9 mouse cellular contexts compared by ENCODE assay signal in the genomic region with DNA sequence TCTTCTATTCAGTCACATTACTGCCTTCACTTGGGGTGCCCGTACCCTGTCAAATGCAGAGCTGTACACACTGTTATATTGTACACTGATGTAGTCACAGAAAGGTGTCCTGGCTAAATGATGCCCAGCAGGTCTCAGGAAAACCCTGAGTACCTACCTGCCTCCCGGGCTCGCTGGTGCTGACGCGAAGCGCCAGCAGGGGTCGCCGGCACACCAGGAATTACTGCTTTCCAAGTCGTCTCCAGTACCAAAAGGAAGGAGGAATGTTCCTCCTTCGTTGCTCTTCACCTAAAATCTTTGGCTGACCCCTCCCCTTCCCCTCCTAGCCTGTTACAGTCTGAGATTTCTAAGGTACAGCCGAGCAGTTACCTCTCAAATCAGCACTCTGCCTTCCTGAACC. TPM values are rescaled to one million over a fixed set of nuclear protein-coding genes. Genes with fewer than 3 reads are reported as not detected.
DNase-seq lines count a peak whose midpoint lies in the region; ATAC-seq and TF ChIP-seq lines count a peak whose summit lies in the region.
"Had no signal": no experiment of that assay in that cellular context is flagged by ENCODE, and none has a peak within 500 bp of the region (broad histone marks: within the 10 kb centered on the region; RNA-seq: fewer than 3 reads in every experiment).

No protein-coding gene starts in this region.

- no peak for TF ChIP-seq EP300 in liver, postnatal 0 days (IDR thresholded peaks at IDR 0.05; ENCODE audit: low read depth)

- H3K4me3 ChIP-seq in C2C12 (ENCODE audit: insufficient read depth, poor library complexity, severe bottlenecking), result no peak overlapping the region
- H3K4me3 ChIP-seq in cortical plate, adult 2 months (ENCODE audit: insufficient read depth, low read length), result no peak overlapping the region
- no peak overlapping the region for H3K4me3 ChIP-seq in liver, postnatal 0 days (ENCODE audit: low read depth, low read length)
- H3K4me3 ChIP-seq: erythroblast, embryonic 14.5 days had no signal

- H3K27me3 ChIP-seq in C2C12 (ENCODE audit: control insufficient read depth, insufficient read depth, insufficient read length), result peaks cover 36% of the 10 kb centered on the region
- H3K27me3 ChIP-seq in liver, postnatal 0 days (ENCODE audit: insufficient read depth, low read length), result peaks cover 53% of the 10 kb centered on the region

- H3K27ac ChIP-seq in cortical plate, adult 2 months (ENCODE audit: insufficient read depth, low read length), result no peak overlapping the region
- no peak overlapping the region for H3K27ac ChIP-seq in liver, postnatal 0 days (ENCODE audit: low read depth)

- H3K79me2 ChIP-seq in C2C12 (ENCODE audit: control insufficient read depth, insufficient read depth), result no peaks in the 10 kb centered on the region

- no peak overlapping the region for H3ac ChIP-seq in C2C12 (ENCODE audit: control insufficient read depth, insufficient read length, low read depth)

- TF ChIP-seq CTCF in C2C12 (IDR thresholded peaks at IDR 0.05; ENCODE audit: control insufficient read depth, insufficient read depth, insufficient read length), result peak; percentile 96
- TF ChIP-seq CTCF in cortical plate, adult 2 months (IDR thresholded peaks at IDR 0.05; ENCODE audit: extremely low read depth, insufficient read depth, low read length), result peak; percentile 95
- peak; percentile 87 for TF ChIP-seq CTCF in liver, postnatal 0 days (IDR thresholded peaks at IDR 0.05; ENCODE audit: low read depth)

- H3K36me3 ChIP-seq in C2C12 (ENCODE audit: control insufficient read depth, insufficient read depth), result no peaks in the 10 kb centered on the region
- H3K36me3 ChIP-seq in liver, postnatal 0 days (replicated peaks; ENCODE audit: insufficient read depth, low read length), result no peaks in the 10 kb centered on the region

- no peak for ATAC-seq in liver, postnatal 0 days

- DNase-seq in ZHBTc4 (ENCODE audit: low read depth, low spot score), result peak; percentile 87
- DNase-seq in gastrocnemius, postnatal 4 days (ENCODE audit: low spot score in 2 of 2), result peak; percentile 55 to 75
- peak; percentile 77 to 92 for DNase-seq in kidney, postnatal 36 days
- peak; percentile 81 for DNase-seq in liver, postnatal 0 days
- peak; percentile 73 for DNase-seq in retina, postnatal 1 day
- peak; percentile 84 for DNase-seq in thymus, postnatal 4 days

- H3K4me2 ChIP-seq in liver, postnatal 0 days (ENCODE audit: low read depth, low read length), result no peak overlapping the region

- WGBS in liver, postnatal 0 days (ENCODE audit: insufficient replicate concordance), result 3% methylated on average over 11 of the region's 11 CpGs

- H3K4me1 ChIP-seq in cortical plate, adult 2 months (ENCODE audit: control insufficient read depth, insufficient read depth, low read length), result no peaks in the 10 kb centered on the region
- H3K4me1 ChIP-seq in liver, postnatal 0 days (ENCODE audit: insufficient read depth), result peaks cover under 1% of the 10 kb centered on the region; the same call in 1 of the 2 replicates

- no peak overlapping the region for H3K9ac ChIP-seq in liver, postnatal 0 days (replicated peaks)

- no peaks in the 10 kb centered on the region for H3K9me3 ChIP-seq in liver, postnatal 0 days (ENCODE audit: low read length)

- no peak for TF ChIP-seq POLR2A in cortical plate, adult 2 months (IDR thresholded peaks at IDR 0.05; ENCODE audit: extremely low read depth, insufficient read depth, low read length)

- H3K79me3 ChIP-seq in C2C12 (ENCODE audit: low read depth), result no peaks in the 10 kb centered on the region

TF ChIP-seq in C2C12, 6 proteins besides CTCF, POLR2A, EP300 and RAD21:
- TF ChIP-seq USF1 (IDR thresholded peaks at IDR 0.05; ENCODE audit: low read depth) (no peak), MYOD1 (IDR thresholded peaks at IDR 0.05; ENCODE audit: control insufficient read depth, insufficient read length, low read depth) (no peak), FOSL1 (IDR thresholded peaks at IDR 0.05; ENCODE audit: insufficient read depth, low read length, poor library complexity, severe bottlenecking) (no peak), MAX (IDR thresholded peaks at IDR 0.05) (no peak), MYOG (IDR thresholded peaks at IDR 0.05; ENCODE audit: control insufficient read depth, extremely low read depth, insufficient read length) (no peak), CEBPB (IDR thresholded peaks at IDR 0.05; ENCODE audit: low read depth) (no peak)

RNA-seq across cellular contexts. Expression of a gene that starts 23.8 kb away (rescaled TPM):
- polyA plus RNA-seq in C2C12 (2012; fragmentation: generic; extraction: Trizol), result 25.7 TPM
- 62.5 and 67.0 TPM in 2 replicates for polyA plus RNA-seq in cortical plate, adult 2 months (2012; rRNA removed)
- 10 to 100 TPM; 60.8 to 67.8 TPM for total RNA-seq in gastrocnemius, postnatal 4 days (2021)
- polyA plus RNA-seq in liver, postnatal 0 days (2015; fragmentation: Nextera tagmentation; extraction: Ambion mirVana), result 11.1 and 14.0 TPM in 2 replicates

RNA-seq across cellular contexts. Expression of a gene that starts 26.0 kb away (rescaled TPM):
- 933 TPM for polyA plus RNA-seq in C2C12 (2012; fragmentation: generic; extraction: Trizol)
- 293 and 296 TPM in 2 replicates for polyA plus RNA-seq in cortical plate, adult 2 months (2012; rRNA removed)
- total RNA-seq in gastrocnemius, postnatal 4 days (2021), result 10 to 100 TPM; 19.0 to 29.5 TPM
- 49.2 and 53.0 TPM in 2 replicates for polyA plus RNA-seq in liver, postnatal 0 days (2015; fragmentation: Nextera tagmentation; extraction: Ambion mirVana)
